Mouse (Mus musculus) left cerebral cortex, postnatal 25 days (tissue): ENCODE data around the gene Heyl. TPM values are rescaled to one million over a fixed set of nuclear protein-coding genes. Genes with fewer than 3 reads are reported as not detected.
A peak's percentile ranks its signal among the peaks of the same experiment; 100 is the strongest.
"Not testable (repeated sequence)": the region's sequence is repeated elsewhere in the genome, so short reads cannot be mapped to it uniquely, and the experiment has no call there.

Experiments used
- DNase-seq, 2 experiments: peaks; one replicate each; pipeline ENCODE4 v3.0.0; 2022; ENCODE audit warnings: low spot score in 2 of 2, mixed read lengths in 1 of 2
- intact Hi-C: fragments of 180-260 bp; cut with DNase I; formaldehyde crosslinking; loops from one replicate; pipeline ENCODE4 v1.15.1; 2025
- total RNA-seq, 2 experiments: library from RNA; stranded (reverse); gene quantifications; 2 replicates each; pipeline ENCODE4 v1.2.3; 2021

Gene Heyl
- total RNA-seq, 2 experiments from 2014 or later = 4.2 to 5.8 TPM

DNA sequence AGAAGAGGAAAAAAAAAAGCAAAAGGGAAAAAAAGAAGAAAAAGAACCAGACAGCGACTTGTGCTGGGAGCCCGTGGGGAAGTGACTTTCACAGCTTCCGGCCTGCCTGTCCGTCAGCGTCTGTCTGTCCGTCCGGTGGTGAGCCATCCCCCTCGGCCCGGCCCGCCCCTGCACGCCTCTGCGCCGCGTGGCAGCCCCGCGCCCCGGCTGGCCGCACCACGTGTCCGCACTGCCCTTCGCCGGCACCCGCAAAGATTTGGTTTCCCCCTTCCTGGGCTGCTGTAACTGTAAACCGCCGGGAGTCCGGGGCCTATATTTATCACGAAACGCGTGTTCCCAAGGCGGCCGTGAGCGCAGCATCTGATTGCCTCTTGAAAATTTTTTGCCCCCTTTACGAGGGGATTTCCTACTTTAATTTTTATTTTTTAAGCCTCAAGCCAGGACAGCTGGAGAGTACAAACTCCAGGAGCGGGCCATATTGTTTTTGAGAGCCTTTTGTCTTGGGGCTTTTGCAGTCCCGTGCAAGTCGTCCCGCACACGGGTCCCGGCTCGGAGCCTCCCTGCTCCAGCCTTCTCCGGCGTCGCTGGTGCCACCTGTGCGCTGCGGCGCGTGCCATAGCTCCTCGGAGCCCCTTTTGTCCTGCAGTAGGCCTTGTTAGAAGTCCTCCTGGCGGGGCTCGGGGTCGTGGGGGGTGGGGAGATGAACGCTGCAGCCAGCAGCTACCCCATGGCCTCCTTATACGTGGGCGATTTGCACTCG, 49.7 kb downstream of the Heyl start:
- peak; percentile 20 to 42 for DNase-seq
- intact Hi-C loops = not testable (repeated sequence)

- peak in 1 of 2 experiments; percentile 33 for DNase-seq
- intact Hi-C loops = not testable (repeated sequence)
These were observed 50.3 kb downstream of the Heyl start for GRCm38 (mm10) chr4:123283675-123284064.

GRCm38 (mm10) chr4:123284731-123285624, 51.6 kb downstream of the Heyl start:
- intact Hi-C loops = no loop called here
- DNase-seq = no peak

GRCm38 (mm10) chr4:123286790-123287189, 53.4 kb downstream of the Heyl start:
- DNase-seq = no peak
- intact Hi-C loops = no loop called here

DNA sequence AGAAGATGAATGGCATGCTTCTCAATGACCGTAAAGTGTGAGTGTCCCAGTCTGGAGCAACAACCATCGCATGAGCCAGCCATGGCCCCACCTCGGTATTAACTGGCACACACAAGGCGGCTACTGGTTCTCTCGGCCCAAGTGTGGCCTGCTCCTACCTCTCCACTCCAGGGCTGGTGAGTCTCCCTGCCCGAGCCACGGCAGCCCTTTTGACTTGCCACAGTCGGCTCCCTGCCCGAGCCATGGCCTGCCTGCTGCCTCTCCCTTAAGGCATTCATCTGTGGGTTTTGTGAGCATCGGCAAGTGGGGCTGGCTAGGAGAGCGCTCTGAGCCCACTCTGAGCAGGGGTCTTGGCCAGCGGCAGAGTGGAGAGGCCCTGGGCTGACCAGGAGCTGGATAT, 55.7 kb downstream of the Heyl start:
- no peak for DNase-seq
- intact Hi-C loops = no loop called here

DNA sequence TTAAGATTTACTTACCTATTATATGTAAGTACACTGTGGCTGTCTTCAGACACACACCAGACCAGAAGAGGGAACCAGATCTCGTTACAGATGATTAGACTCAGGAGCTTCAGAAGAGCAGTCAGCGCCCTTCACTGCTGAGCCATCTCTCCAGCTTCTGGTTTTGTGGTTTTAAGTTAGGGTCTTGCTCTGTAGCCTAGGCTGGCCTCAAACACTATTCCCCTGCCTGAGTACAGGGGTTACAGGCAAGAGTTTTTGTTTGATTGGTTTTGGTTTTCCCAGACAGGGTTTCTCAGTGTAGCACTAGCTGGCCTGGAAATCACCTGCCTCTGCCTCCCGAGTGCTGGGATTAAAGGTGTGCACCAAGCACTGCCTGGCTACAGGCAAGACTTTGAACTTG, 59.0 kb downstream of the Heyl start:
- intact Hi-C loops = no loop called here
- no peak for DNase-seq

DNA sequence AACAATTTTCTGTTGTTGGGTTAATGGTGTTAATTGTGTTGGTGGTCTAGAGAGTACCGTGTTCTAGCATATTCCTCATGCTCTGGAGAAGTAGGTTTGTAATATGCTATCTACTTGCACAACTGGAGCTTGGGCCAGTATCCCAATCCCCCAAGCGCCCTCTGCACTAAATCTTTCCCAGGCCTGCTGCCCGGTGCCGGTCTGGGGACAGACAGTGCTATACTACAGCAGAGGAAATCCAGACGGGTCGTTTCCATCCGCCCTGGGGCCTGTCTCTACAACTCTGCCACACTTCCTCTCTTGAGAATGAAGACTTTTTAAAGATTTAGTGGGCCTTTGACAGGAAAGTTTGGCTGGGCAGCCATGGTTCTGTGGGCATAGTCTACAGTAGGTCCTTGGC, 59.6 kb downstream of the Heyl start:
- no peak for DNase-seq
- intact Hi-C loops = no loop called here

DNA sequence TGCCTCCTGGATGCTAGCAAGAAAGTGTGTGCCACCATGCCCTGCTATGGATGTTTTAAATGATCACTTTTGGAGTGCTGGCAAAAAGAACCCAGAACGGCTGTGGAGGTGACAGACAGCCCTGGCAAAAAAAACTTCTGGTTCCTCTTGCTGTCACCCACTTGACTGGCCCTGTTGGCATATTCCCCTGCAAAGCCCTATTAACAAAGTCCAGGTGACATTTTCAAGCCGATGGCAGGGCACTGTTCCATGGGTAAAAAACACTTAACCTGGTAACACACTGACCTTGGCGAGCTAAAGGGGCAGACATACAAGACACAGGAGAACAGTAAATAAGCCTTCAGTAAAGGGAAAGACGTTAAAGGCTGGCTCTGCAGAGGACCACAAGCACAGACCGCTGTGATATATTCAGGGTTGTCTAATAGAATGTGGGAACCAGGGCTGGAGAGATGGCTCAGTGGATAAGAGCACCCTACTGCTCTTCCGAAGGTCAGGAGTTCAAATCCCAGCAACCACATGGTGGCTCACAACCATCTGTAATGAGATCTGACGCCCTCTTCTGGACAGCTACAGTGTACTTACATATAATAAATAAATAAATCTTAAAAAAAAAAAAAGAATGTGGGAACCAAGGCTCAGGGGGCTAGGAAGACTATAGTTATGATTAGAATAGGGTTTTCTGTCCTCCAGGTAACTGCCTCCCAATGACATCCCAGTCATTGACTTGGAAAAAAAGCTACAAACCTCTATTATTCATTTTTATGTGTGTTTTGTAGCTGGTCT, 60.5 kb downstream of the Heyl start:
- no peak for DNase-seq
- intact Hi-C loops = no loop called here

DNA sequence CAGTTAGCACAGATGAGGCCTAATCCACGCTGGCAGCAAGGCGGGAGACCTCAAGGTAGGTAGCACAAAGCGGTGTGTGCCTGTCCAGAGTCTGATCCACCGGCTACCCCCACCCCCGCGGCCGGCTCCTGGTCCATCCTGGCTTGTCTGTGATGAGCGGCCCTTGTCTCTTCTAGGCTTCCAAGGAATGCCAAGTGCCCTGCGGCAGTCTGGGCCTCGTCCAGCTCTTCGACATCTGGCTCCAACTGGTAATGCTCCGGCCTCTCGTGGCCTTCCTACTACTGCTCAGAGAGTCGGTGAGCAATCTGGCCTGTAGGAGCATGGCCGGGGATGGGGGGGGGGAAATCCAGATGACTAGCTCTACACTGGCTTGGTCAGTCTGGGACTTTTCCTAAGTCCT, 61.7 kb downstream of the Heyl start:
- intact Hi-C loops, DNase-seq: not testable (repeated sequence)

DNA sequence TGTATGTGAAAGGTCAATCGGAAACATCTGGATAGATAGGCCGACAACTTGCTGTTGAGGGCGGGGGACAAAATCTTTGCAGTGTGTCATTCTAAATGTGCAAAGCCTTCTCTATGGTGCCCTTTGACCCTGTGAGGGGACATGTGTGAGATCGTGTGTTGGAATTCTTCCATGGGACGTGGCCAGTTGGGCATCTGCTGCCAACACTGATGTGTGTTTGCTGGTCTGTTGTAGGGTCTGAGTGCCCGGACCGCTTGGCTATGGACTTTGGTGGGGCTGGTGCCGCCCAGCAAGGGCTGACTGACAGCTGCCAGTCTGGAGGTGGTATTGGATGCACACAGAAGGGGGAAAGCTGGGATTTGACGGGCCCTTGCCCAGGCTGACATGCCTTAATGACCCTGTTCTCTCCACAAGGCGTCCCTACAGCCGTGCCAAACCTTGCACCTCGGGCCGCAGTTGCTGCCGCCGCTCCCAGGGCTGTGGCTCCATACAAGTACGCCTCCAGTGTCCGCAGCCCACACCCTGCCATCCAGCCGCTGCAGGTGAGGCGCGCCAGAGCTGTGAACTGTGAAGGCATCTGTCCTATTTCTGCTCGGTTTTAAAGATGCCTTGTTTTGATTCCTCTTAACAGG, 62.3 kb downstream of the Heyl start:
- intact Hi-C loops = no loop called here
- no peak for DNase-seq

DNA sequence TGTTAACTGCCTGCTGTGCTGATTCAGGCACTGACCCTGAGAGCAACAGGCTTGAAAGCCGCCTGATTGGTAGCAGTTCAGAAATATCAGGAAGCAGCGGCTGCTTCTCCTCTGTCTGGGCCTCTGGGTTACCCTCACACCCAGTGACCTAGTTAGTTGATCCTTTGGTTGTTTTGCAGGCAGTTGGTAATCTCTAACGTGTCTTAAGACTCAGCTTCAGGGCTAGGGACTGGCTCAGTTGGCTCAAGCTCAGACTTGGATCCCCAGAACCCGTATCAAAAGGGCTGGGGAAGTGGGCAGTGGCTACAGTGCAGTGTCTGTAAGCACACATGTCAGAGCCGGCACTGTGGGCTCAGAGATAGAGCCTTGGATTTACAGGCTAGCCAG, 62.8 kb downstream of the Heyl start:
- DNase-seq = no peak
- intact Hi-C loops = no loop called here

DNA sequence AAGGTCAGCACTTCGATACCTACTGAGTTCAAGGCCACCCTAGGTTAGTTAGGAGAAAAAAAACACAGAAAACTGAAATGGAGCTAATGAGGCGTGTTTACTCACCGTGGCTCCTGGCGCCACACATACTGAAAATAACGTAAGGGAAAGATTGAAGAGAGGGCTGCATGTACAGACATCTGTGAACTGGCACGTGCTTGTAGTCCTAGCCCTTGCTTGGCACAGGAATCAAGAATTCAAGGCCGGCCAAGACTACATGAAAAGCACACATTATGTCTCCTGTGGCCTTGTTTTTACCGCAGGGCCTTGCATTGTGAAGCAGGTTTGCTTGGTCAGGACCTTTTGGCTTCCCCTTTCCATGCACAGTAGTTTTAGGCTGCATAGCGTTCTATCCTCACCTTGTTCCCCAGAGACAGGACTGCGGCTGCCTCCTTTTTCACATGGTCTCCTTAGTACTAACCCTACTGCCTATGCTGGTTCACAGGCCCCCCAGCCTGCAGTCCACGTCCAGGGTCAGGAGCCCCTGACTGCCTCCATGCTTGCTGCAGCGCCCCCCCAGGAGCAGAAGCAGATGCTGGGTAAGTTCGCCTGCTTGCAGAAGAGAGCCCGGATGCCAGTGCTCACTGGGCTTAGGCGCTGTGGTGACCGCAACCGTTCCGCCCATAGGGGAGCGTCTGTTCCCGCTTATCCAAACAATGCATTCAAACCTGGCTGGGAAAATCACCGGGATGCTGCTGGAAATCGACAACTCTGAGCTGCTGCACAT, 64.0 kb downstream of the Heyl start:
- intact Hi-C loops = no loop called here
- DNase-seq = no peak

GRCm38 (mm10) chr4:123298226-123298625, 64.9 kb downstream of the Heyl start:
- no peak for DNase-seq
- intact Hi-C loops = no loop called here

DNA sequence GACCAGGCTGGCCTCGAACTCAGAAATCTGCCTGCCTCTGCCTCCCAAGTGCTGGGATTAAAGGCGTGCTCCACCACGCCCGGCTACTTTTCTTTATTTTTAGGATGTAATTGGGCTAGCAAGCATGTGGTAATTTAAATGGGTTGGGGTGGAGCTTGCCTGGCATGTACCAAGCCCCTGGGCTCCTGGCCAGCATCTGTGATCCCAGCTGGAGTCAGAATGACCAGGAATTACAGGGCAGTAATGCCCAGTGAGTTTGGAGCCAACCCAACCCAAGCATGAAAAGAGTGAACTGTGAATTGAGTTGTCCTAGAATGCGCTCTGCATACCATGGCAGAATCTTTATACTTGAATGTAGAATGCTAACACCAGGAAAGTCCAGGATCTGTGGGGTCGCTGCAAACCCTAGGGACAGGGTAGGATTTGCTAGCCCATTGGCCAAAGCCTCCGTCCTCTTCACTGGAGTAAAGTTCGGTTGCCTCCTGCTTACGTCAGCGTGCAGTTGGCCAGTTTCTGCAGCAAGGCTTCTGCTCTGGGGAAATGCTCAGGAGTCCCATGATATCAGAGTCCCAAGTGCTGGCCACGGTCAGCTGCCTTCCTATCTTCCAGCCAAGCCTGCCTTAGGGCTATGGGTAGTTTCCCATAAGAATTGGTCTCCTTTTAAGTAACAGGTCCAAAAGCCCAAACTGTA, 65.8 kb downstream of the Heyl start:
- no peak for DNase-seq
- intact Hi-C loops = no loop called here

Other genes starting within 250 kb of the Heyl start
- 10 to 100 TPM; 11.0 to 14.2 TPM for gene Mycl, start 237.9 kb upstream of the Heyl start, total RNA-seq
- 10 to 100 TPM; 18.5 to 22.2 TPM for gene Trit1, start 217.0 kb upstream of the Heyl start, total RNA-seq
- gene Bmp8b, start 128.4 kb upstream of the Heyl start, total RNA-seq = under 1 TPM in 1 of 2 experiments, not detected in 1; 0.27 TPM
- gene Oxct2b, start 117.3 kb upstream of the Heyl start, total RNA-seq = under 1 TPM in 1 of 2 experiments, not detected in 1; 0.25 TPM
- 10 to 100 TPM; 19.9 to 21.4 TPM for gene Ppie, start 93.6 kb upstream of the Heyl start, total RNA-seq
- gene Hpcal4, start 50.3 kb upstream of the Heyl start, total RNA-seq = 100 to 1,000 TPM; 553 to 568 TPM
- 1 to 10 TPM; 7.4 to 9.2 TPM for gene Nt5c1a, start 32.1 kb upstream of the Heyl start, total RNA-seq
- 10 to 100 TPM; 36.8 to 40.3 TPM for gene Pabpc4, start 28.8 kb downstream of the Heyl start, total RNA-seq
- gene Oxct2a, start 90.1 kb downstream of the Heyl start, total RNA-seq = not detected
- gene Bmp8a, start 109.7 kb downstream of the Heyl start, total RNA-seq = under 1 TPM; 0.18 to 0.37 TPM